Mouse (Mus musculus) MEL (cell line): ENCODE data around the gene Naaa. TPM values are rescaled to one million over a fixed set of nuclear protein-coding genes. Genes with fewer than 3 reads are reported as not detected.

Experiments
- DNase-seq: peaks from one replicate; pipeline ENCODE4 v3.0.0; 2011; ENCODE audit warnings: low read depth, low spot score
- H3K27ac ChIP-seq: 2 replicates; pipeline ENCODE4 v1.5.1; 2012; ENCODE audit warnings: low read depth, mild to moderate bottlenecking, control low read depth, low read length, moderate library complexity; ENCODE audit not compliant: control insufficient read depth
- H3K27me3 ChIP-seq, 2 experiments: fragments of 150-350 bp in 1 of 2; sonication (generic) in 1 of 2; 2 replicates each; pipeline ENCODE4 v1.6.1; 2012; ENCODE audit warnings: low read length in 2 of 2, mild to moderate bottlenecking in 2 of 2, improper control_type of control experiment in 1 of 2, moderate library complexity in 1 of 2; ENCODE audit not compliant: insufficient read depth in 2 of 2, control insufficient read depth in 1 of 2
- H3K36me3 ChIP-seq, 2 experiments: 2 replicates each; pipeline ENCODE4 v1.6.1; 2012 to 2014; ENCODE audit warnings: low read length in 2 of 2, improper control_type of control experiment in 1 of 2, inconsistent platforms in 1 of 2, mild to moderate bottlenecking in 1 of 2; ENCODE audit not compliant: insufficient read depth in 2 of 2, control insufficient read depth in 1 of 2
- H3K4me1 ChIP-seq, 2 experiments: fragments of 150-350 bp in 1 of 2; sonication (generic) in 1 of 2; 2 replicates each; pipeline ENCODE4 v1.6.1; 2012; ENCODE audit warnings: low read length in 2 of 2, improper control_type of control experiment in 1 of 2, mild to moderate bottlenecking in 1 of 2; ENCODE audit not compliant: insufficient read depth in 2 of 2, control insufficient read depth in 1 of 2
- H3K4me3 ChIP-seq, 2 experiments: fragments of 150-350 bp in 1 of 2; sonication (generic) in 1 of 2; 2 replicates each; pipeline ENCODE4 v1.5.1; 2012; ENCODE audit warnings: low read depth in 2 of 2, low read length in 2 of 2, mild to moderate bottlenecking in 2 of 2, moderate library complexity in 2 of 2, control low read depth in 1 of 2, improper control_type of control experiment in 1 of 2; ENCODE audit not compliant: control insufficient read depth in 1 of 2, insufficient read depth in 1 of 2
- H3K79me2 ChIP-seq: 2 replicates; pipeline ENCODE4 v1.6.1; 2012; ENCODE audit warnings: mild to moderate bottlenecking, low read length, moderate library complexity; ENCODE audit not compliant: control insufficient read depth, poor library complexity, insufficient read depth
- H3K9ac ChIP-seq: 2 replicates; pipeline ENCODE4 v1.6.1; 2012; ENCODE audit warnings: low read depth, mild to moderate bottlenecking, control low read depth, low read length, moderate library complexity; ENCODE audit not compliant: control insufficient read depth, poor library complexity, severe bottlenecking
- H3K9me3 ChIP-seq: fragments of 150-350 bp; sonication (generic); replicated peaks from 2 replicates; pipeline ENCODE4 v1.6.1; 2012; ENCODE audit warnings: mild to moderate bottlenecking, low read length, improper control_type of control experiment, moderate library complexity; ENCODE audit not compliant: insufficient read depth
- BHLHE40 ChIP-seq: IDR thresholded peaks from 2 replicates; pipeline ENCODE4 v1.6.1; 2012; ENCODE audit warnings: low read depth, mild to moderate bottlenecking, inconsistent platforms, low read length, improper control_type of control experiment, borderline replicate concordance
- CTCF ChIP-seq, 3 experiments: IDR thresholded peaks in 2 of 3; conservative IDR thresholded peaks in 1 of 3; 2 replicates each; pipeline ENCODE4 v1.5.1; 2011 to 2012; ENCODE audit warnings: low read length in 3 of 3, low read depth in 2 of 3, mild to moderate bottlenecking in 2 of 3, improper control_type of control experiment in 1 of 3, inconsistent platforms in 1 of 3, mixed read lengths in 1 of 3, moderate library complexity in 1 of 3; ENCODE audit not compliant: control insufficient read depth in 1 of 3, insufficient read depth in 1 of 3, poor library complexity in 1 of 3, severe bottlenecking in 1 of 3
- ELF1 ChIP-seq: IDR thresholded peaks from 2 replicates; pipeline ENCODE4 v1.6.1; 2014; ENCODE audit warnings: low read depth, mild to moderate bottlenecking, inconsistent platforms, low read length, improper control_type of control experiment, moderate library complexity
- GABPA ChIP-seq: IDR thresholded peaks from 2 replicates; pipeline ENCODE4 v1.6.1; 2012; ENCODE audit warnings: low read depth, mild to moderate bottlenecking, inconsistent platforms, low read length, improper control_type of control experiment, moderate library complexity
- KAT2A ChIP-seq: conservative IDR thresholded peaks from 2 replicates; pipeline ENCODE4 v1.6.1; 2012; ENCODE audit warnings: low read depth, low read length, improper control_type of control experiment, inconsistent platforms
- MAFK ChIP-seq: IDR thresholded peaks from 2 replicates; pipeline ENCODE4 v1.6.1; 2011; ENCODE audit warnings: low read depth, mild to moderate bottlenecking, low read length, improper control_type of control experiment, borderline replicate concordance
- MXI1 ChIP-seq: IDR thresholded peaks from 2 replicates; pipeline ENCODE4 v1.6.1; 2011; ENCODE audit warnings: mild to moderate bottlenecking, low read depth, low read length, improper control_type of control experiment
- NRF1 ChIP-seq: IDR thresholded peaks from 2 replicates; pipeline ENCODE4 v1.6.1; 2014; ENCODE audit warnings: low read depth, mild to moderate bottlenecking, inconsistent platforms, low read length, improper control_type of control experiment, moderate library complexity; ENCODE audit not compliant: poor library complexity, insufficient read depth, severe bottlenecking
- POLR2AphosphoS5 ChIP-seq: IDR thresholded peaks from 2 replicates; pipeline ENCODE4 v1.6.1; 2012; ENCODE audit warnings: low read depth, borderline replicate concordance, mild to moderate bottlenecking, inconsistent platforms, low read length, moderate library complexity, mixed read lengths
- RAD21 ChIP-seq: IDR thresholded peaks from 2 replicates; pipeline ENCODE4 v1.6.1; 2011; ENCODE audit warnings: mild to moderate bottlenecking, low read depth, low read length, improper control_type of control experiment
- RCOR1 ChIP-seq: IDR thresholded peaks from 2 replicates; pipeline ENCODE4 v1.6.1; 2012; ENCODE audit warnings: low read depth, mild to moderate bottlenecking, inconsistent platforms, low read length, improper control_type of control experiment
- SMC3 ChIP-seq: IDR thresholded peaks from 2 replicates; pipeline ENCODE4 v1.6.1; 2011; ENCODE audit warnings: low read depth, low read length, improper control_type of control experiment
- TAL1 ChIP-seq: IDR thresholded peaks from 2 replicates; pipeline ENCODE4 v1.6.1; 2012; ENCODE audit warnings: mild to moderate bottlenecking, inconsistent platforms, low read length, moderate library complexity, mixed read lengths
- TCF12 ChIP-seq: IDR thresholded peaks from 2 replicates; pipeline ENCODE4 v1.6.1; 2014; ENCODE audit warnings: low read depth, mild to moderate bottlenecking, inconsistent platforms, low read length, improper control_type of control experiment, moderate library complexity
- ZC3H11A ChIP-seq: IDR thresholded peaks from 2 replicates; pipeline ENCODE4 v1.6.1; 2012; ENCODE audit warnings: low read depth, mild to moderate bottlenecking, inconsistent platforms, low read length, improper control_type of control experiment
- ZNF384 ChIP-seq: IDR thresholded peaks from 2 replicates; pipeline ENCODE4 v1.6.1; 2012; ENCODE audit warnings: low read depth, mild to moderate bottlenecking, inconsistent platforms, low read length, improper control_type of control experiment
- polyA plus RNA-seq, 2 experiments: library from polyadenylated mRNA; stranded (reverse) in 1 of 2; unstranded in 1 of 2; fragments of >175 nt in 1 of 2; fragments of >200 nt in 1 of 2; gene quantifications; 2 replicates each; pipeline versions ENCODE4 v1.2.1 to v1.2.4; 2012; ENCODE audit warnings: low replicate concordance in 2 of 2, low read depth in 1 of 2; ENCODE audit not compliant: insufficient read length in 2 of 2, insufficient read depth in 1 of 2, missing spikeins in 1 of 2
- total RNA-seq: library from RNA; depleted of rRNA; stranded (reverse); fragments of 300-350 nt; gene quantifications from 2 replicates; pipeline ENCODE4 v1.2.3, GENCODE M21; 2012

Naaa gene
- total and polyA plus RNA-seq, 3 experiments = 2.2 to 6.7 TPM; not detected in 1

DNA sequence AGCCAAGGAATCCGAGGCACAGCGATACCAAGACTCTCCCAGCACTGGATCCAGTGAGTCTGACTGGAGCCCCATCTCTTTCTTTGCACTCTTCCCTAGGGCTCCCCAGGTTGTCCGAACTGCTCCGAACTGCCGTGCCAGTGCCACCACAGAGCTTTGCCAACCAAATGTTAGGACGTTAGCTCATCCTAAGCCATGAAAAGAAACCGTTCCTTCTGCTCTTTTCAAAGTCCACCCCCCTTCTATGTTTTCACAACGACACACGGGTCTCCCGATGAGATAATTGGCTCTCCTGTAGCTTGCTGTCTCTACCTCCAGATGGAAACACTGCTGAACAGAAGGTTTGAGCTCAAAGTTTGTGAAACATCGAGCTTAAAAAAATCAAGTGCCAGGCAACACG, 37.2 kb downstream of the Naaa start:
- Histone ChIP-seq H3K9ac (no peak overlapping the region), H3K79me2 (no peaks in the 10 kb centered on the region), H3K4me1 (peaks cover 7 to 13% of the 10 kb centered on the region in 2 experiments), H3K36me3 (peaks cover 0 to 9% of the 10 kb centered on the region in 2 experiments; a peak in 2 of 4 replicates), H3K27me3 (no peaks in the 10 kb centered on the region; a peak in 1 of 4 replicates), H3K9me3 (no peaks in the 10 kb centered on the region), H3K27ac (no peak overlapping the region), H3K4me3 (no peak overlapping the region)
- TF ChIP-seq ELF1 (no peak), MXI1 (no peak), RAD21 (no peak), MAFK (no peak), ZNF384 (no peak), RCOR1 (no peak), GABPA (no peak), KAT2A (no peak), POLR2AphosphoS5 (no peak), TAL1 (no peak), BHLHE40 (no peak), NRF1 (no peak), TCF12 (no peak)
- no peak for DNase-seq

DNA sequence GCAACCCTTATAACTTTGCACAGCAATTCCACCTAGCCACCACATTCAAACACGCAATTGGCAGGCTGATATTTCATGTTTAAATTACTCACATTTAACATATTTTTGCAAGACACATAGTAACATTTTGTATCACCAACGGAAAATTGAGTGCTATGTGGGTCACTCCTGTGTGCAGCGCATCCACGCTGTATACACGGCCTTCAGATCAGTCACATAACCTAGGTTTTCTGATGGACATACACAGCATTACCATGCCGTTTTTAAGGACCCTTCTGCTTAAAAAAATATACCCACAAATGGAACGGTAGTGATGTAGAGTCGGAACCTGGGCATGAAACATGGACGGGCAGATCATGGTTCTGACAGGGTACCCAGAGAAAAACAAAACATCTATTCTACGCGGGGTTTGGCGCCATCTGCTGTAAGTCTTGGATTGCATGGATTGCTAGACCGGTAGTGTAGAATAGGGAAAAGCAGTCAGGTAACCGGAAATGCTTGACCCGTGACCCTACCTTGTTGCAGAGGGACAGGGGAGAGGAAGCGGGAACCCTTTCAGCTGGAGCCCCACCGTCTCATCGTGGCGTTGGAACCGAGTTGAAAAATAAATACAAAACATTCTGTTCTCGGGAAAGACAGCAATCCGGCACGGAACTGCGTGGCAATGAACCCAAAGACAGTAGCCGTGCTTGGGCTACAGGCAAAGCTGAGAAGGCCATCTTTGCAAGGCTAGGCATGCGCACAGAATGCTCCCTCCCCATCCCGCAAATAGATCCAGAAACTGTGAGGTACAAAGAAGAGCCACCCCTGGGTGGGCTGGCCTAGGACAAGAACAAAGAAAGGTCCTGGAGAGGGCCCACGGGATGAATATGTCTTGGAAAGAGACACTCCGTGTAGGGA, 38.4 kb downstream of the Naaa start:
- no peaks in the 10 kb centered on the region for H3K79me2 ChIP-seq
- peaks cover 0 to 2% of the 10 kb centered on the region in 2 experiments; a peak in 1 of 4 replicates for H3K36me3 ChIP-seq
- DNase-seq = peak; percentile 37
- H3K27me3 ChIP-seq = no peaks in the 10 kb centered on the region; a peak in 1 of 4 replicates
- H3K27ac ChIP-seq = no peak overlapping the region
- no peak overlapping the region for H3K9ac ChIP-seq
- peaks cover under 1 to 4% of the 10 kb centered on the region in 2 experiments for H3K4me1 ChIP-seq
- no peaks in the 10 kb centered on the region for H3K9me3 ChIP-seq
- TF ChIP-seq SMC3 (peak; percentile 72), RCOR1 (no peak), CTCF (IDR thresholded peaks at IDR 0.05 in 2 of 3, conservative IDR thresholded peaks at IDR 0.05 in 1 of 3; ENCODE audit: control insufficient read depth in 1 of 3, insufficient read depth in 1 of 3, low read depth in 2 of 3, low read length in 3 of 3, poor library complexity in 1 of 3, severe bottlenecking in 1 of 3) (peak; percentile 48 to 67 (median 59)), GABPA (no peak), ZC3H11A (peak; percentile 53), RAD21 (peak; percentile 77)
- H3K4me3 ChIP-seq = no peak overlapping the region
